Mouse (Mus musculus) heart, adult 2 months (tissue): ENCODE measurements around the gene Fgg.

ENCODE experiments used
- CTCF ChIP-seq: fragments of 200-600 bp; IDR thresholded peaks from 2 replicates; pipeline ENCODE4 v1.8.1; 2022; ENCODE audit warnings: antibody characterized with exemption, mild to moderate bottlenecking, moderate library complexity
- POLR2A ChIP-seq: fragments of 200-500 bp; IDR thresholded peaks from 2 replicates; pipeline ENCODE4 v1.6.1; 2011; ENCODE audit warnings: mild to moderate bottlenecking, low read depth, low read length, control low read depth; ENCODE audit not compliant: insufficient read depth

DNA sequence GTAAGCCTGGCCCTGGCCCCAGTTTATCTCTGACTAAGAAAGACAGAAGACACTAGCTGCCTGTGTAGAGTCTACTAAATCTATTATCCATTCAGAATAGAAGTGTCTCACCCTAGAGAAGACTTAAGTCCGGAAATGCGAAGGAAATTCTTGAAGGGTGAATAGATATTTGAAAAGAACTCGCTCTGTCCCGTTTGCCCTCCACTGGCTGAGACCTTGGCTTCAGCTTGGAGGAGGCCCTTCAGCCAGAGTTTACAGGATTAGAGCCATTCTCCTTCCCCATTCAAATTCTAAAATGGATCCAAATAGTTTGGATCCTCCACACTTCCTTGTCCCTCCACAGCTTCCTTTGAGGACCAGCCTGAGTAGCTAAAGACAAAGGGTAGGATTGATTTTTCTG is 22.8 kb downstream of the Fgg start:
- TF ChIP-seq POLR2A (no peak), CTCF (no peak)
